Mouse (Mus musculus) cortical plate, adult 2 months (tissue): ENCODE measurements around the gene Mab21l1.

Experiments
- CTCF ChIP-seq: fragments of 200-500 bp; IDR thresholded peaks from 2 replicates; pipeline ENCODE4 v1.5.1; 2011; ENCODE audit warnings: mild to moderate bottlenecking, control low read depth, low read length; ENCODE audit not compliant: insufficient read depth; ENCODE audit errors: extremely low read depth
- POLR2A ChIP-seq: fragments of 200-500 bp; IDR thresholded peaks from 2 replicates; pipeline ENCODE4 v1.6.1; 2011; ENCODE audit warnings: mild to moderate bottlenecking, low read length, control low read depth; ENCODE audit not compliant: insufficient read depth; ENCODE audit errors: extremely low read depth

- TF ChIP-seq CTCF (no peak), POLR2A (no peak)
These were observed 40.1 kb upstream of the Mab21l1 start for GRCm38 (mm10) chr3:55742218-55742617.
